Mouse (Mus musculus) spleen, adult 2 months (tissue): Measurements from ENCODE around the gene Jmjd8. TPM values are rescaled to one million over a fixed set of nuclear protein-coding genes. Genes with fewer than 3 reads are reported as not detected.

Experiments
- DNase-seq, 2 experiments: peaks; one replicate each; pipeline versions ENCODE4 v3.0.0 to v3.0.0-alpha.2; 2012 to 2021; ENCODE audit warnings: low spot score in 2 of 2, low read depth in 1 of 2
- H3K27ac ChIP-seq: fragments of 200-500 bp; 2 replicates; pipeline ENCODE4 v1.5.1; 2012; ENCODE audit warnings: low read length, inconsistent platforms; ENCODE audit not compliant: insufficient read depth
- H3K27me3 ChIP-seq: fragments of 200-500 bp; 2 replicates; pipeline ENCODE4 v1.6.1; 2012; ENCODE audit warnings: mild to moderate bottlenecking, moderate library complexity, low read length, inconsistent platforms; ENCODE audit not compliant: control insufficient read depth, insufficient read depth
- H3K36me3 ChIP-seq: fragments of 200-500 bp; 2 replicates; pipeline ENCODE4 v1.6.1; 2012; ENCODE audit warnings: mild to moderate bottlenecking, low read length, inconsistent platforms; ENCODE audit not compliant: control insufficient read depth, insufficient read depth
- H3K4me1 ChIP-seq: fragments of 200-500 bp; 2 replicates; pipeline ENCODE4 v1.6.1; 2011; ENCODE audit warnings: inconsistent platforms; ENCODE audit not compliant: control insufficient read depth, insufficient read depth, insufficient read length
- H3K4me3 ChIP-seq: fragments of 200-500 bp; 2 replicates; pipeline ENCODE4 v1.5.1; 2011; ENCODE audit warnings: mild to moderate bottlenecking, inconsistent platforms; ENCODE audit not compliant: insufficient read depth, insufficient read length; ENCODE audit errors: extremely low read depth
- CTCF ChIP-seq: fragments of 200-500 bp; IDR thresholded peaks from 2 replicates; pipeline ENCODE4 v1.5.1; 2011; ENCODE audit warnings: mild to moderate bottlenecking, inconsistent platforms; ENCODE audit not compliant: insufficient read depth, insufficient read length, insufficient replicate concordance; ENCODE audit errors: extremely low read depth
- POLR2A ChIP-seq: fragments of 200-500 bp; IDR thresholded peaks from 2 replicates; pipeline ENCODE4 v1.6.1; 2011; ENCODE audit warnings: low read depth, low read length, inconsistent platforms
- WGBS: fragments of 180-500 bp; shearing (Covaris S2); methylation state at CpG from one replicate; pipeline ENCODE4 v1.1.7; 2018; 5-methylcytosine and 5-hydroxymethylcytosine counted together
- polyA plus RNA-seq: library from polyadenylated mRNA; depleted of rRNA; stranded (reverse); fragments of >200 nt; gene quantifications from 2 replicates; pipeline ENCODE4 v1.2.3, GENCODE M21; 2012

The Jmjd8 gene
- polyA plus RNA-seq, 1 experiment: 31.3 TPM

DNA sequence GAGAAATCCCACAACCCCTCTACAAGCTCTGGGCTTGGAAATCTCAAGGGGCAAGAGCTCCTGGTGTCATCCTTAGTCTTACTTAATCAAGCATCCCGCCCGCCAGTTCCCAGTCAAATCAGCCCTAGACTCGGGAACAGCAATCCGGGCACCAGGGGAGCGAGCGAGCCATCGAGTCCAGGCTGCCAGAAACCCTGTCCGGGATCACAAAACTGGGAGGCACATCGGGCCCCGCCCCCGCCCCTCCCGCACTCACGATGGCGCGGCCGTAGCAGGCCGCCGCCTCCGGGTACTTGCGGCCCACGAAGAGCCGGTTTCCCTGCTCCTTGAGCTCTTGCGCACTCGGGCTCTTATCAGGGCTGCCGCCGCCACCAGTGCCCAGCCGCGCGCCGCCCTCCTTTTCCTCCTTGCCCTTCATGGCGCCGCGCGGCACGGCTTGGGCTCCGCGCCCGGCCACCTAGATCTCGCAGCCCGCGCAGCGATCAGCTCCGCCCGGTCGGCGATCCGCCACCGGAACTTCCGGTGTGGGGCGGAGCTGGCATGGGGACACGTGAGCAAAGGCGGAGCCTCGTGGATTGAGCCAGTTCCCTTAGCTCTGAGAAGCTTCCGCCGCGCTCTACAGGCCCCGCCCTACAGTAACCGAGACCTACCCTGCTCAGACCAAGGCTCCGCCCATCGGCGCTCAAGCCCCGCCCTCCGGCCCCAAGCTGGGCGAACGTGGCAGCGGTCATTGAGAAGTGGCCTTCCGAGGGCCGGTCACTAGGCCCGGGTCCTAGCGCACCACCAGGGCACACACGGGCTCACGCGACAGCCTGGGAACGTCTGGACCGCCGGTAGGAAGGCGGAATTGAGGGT, 4.0 kb downstream of the Jmjd8 start:
- peak; percentile 95 to 99 for DNase-seq
- H3K27ac ChIP-seq: peak overlapping the region; percentile 86
- peak overlapping the region; percentile 90 for H3K4me3 ChIP-seq
- H3K4me1 ChIP-seq: peaks cover 29% of the 10 kb centered on the region
- H3K27me3 ChIP-seq: no peaks in the 10 kb centered on the region
- under 1% methylated on average over 77 of the region's 77 CpGs for WGBS
- peaks cover 12% of the 10 kb centered on the region for H3K36me3 ChIP-seq
- TF ChIP-seq CTCF (no peak), POLR2A (peak; percentile 63)

- peaks cover 12% of the 10 kb centered on the region for H3K36me3 ChIP-seq
- peaks cover 27% of the 10 kb centered on the region for H3K4me1 ChIP-seq
- peak in 1 of 2 experiments; percentile 65 for DNase-seq
- no peak for TF ChIP-seq POLR2A
- TF ChIP-seq CTCF: no peak
- H3K4me3 ChIP-seq: peak within 1 kb of the TSS; percentile 90
- no peaks in the 10 kb centered on the region for H3K27me3 ChIP-seq
- peak within 1 kb of the TSS; percentile 86 for H3K27ac ChIP-seq
- WGBS: under 1% methylated on average over 24 of the region's 24 CpGs
These were observed 4.6 kb downstream of the Jmjd8 start, which contains the start of gene Stub1 for GRCm38 (mm10) chr17:25833291-25833663. Gene Stub1, minus strand, starts transcription at chr17:25833404.

- Histone ChIP-seq H3K36me3 (peaks cover 12% of the 10 kb centered on the region), H3K27me3 (no peaks in the 10 kb centered on the region), H3K4me1 (peaks cover 24% of the 10 kb centered on the region), H3K4me3 (peak overlapping the region; percentile 90; the same call in 1 of the 2 replicates), H3K27ac (peak overlapping the region; percentile 86; the same call in 1 of the 2 replicates)
- TF ChIP-seq CTCF: no peak
- no peak for TF ChIP-seq POLR2A
- no peak for DNase-seq
- 59% methylated on average over 6 of the region's 6 CpGs for WGBS
These were observed 5.4 kb downstream of the Jmjd8 start for GRCm38 (mm10) chr17:25833961-25834594.

DNA sequence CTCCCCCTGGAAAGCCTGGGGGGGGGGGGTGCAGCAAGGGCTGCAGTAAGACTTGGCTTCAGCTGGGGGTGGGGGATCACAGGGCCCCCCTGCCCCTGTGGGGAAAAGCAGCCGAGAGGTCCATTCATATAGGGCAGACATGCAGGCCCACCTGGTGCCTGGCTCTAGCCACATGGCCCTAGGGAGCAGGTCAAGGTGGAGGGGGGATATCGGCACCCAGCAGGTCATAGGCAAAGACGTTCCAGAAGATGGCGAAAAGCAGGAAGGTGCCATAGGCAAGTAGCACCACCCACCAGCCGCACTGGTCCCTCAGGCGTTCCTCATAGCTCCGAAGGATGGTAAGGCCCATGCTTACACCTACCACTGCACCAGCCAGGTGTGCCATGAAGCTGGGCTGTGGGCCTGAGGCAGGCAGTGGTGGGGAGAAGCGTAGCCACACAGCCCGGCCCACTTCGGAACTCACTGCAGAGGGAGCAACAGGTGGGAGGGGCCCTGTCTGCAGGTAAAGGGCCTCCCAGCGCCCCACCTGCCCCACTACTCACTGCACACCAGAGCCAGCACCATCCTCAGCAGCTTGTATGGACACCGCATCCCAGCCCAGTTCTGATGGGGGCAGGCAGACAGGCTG, 6.0 kb downstream of the Jmjd8 start:
- no peak for DNase-seq
- TF ChIP-seq POLR2A (no peak), CTCF (no peak)
- no peak overlapping the region for H3K27ac ChIP-seq
- no peak overlapping the region for H3K4me3 ChIP-seq
- peaks cover 17% of the 10 kb centered on the region for H3K4me1 ChIP-seq
- H3K27me3 ChIP-seq: no peaks in the 10 kb centered on the region
- 95% methylated on average over 12 of the region's 12 CpGs for WGBS
- peaks cover 18% of the 10 kb centered on the region for H3K36me3 ChIP-seq

- WGBS: 92% methylated on average over 7 of the region's 7 CpGs
- peaks cover 23% of the 10 kb centered on the region for H3K36me3 ChIP-seq
- H3K4me1 ChIP-seq: peaks cover 17% of the 10 kb centered on the region
- no peak for DNase-seq
- TF ChIP-seq POLR2A: no peak
- TF ChIP-seq CTCF: no peak
- no peaks in the 10 kb centered on the region for H3K27me3 ChIP-seq
- no peak overlapping the region for H3K4me3 ChIP-seq
- no peak overlapping the region for H3K27ac ChIP-seq
These were observed 6.6 kb downstream of the Jmjd8 start for GRCm38 (mm10) chr17:25835301-25835700.

DNA sequence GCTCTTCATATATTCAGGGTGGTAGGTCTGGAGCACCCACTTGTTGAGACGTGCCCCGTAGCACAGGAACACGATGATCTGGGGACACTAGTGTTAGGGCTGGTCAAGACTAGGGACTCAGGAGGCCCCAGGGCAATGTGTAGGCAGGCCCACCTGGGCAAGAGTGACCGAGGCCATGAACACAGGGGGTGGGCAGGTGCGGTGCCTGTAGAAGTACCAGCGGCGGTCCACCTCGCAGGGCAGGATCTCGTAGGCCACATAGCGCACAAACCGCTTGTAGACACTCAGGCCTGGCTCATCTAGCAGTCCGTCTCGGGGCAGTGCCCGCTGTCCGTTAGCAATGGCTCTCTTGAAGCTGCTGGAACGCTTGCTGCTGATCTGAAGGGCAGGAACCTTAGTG, 7.1 kb downstream of the Jmjd8 start:
- WGBS: 91% methylated on average over 16 of the region's 16 CpGs
- Histone ChIP-seq H3K27me3 (no peaks in the 10 kb centered on the region), H3K4me3 (no peak overlapping the region), H3K4me1 (peaks cover 17% of the 10 kb centered on the region), H3K36me3 (peaks cover 24% of the 10 kb centered on the region), H3K27ac (no peak overlapping the region)
- no peak for TF ChIP-seq POLR2A
- no peak for DNase-seq
